Mouse (Mus musculus): ENCODE results near the gene Pdlim4. TPM values are rescaled to one million over a fixed set of nuclear protein-coding genes. Genes with fewer than 3 reads are reported as not detected.
"Not testable (repeated sequence)": the region's sequence is repeated elsewhere in the genome, so short reads cannot be mapped to it uniquely, and the experiment has no call there.

Pdlim4 gene
- total RNA-seq, 2 experiments from 2014 or later, result 6.5 to 29.5 TPM

DNA sequence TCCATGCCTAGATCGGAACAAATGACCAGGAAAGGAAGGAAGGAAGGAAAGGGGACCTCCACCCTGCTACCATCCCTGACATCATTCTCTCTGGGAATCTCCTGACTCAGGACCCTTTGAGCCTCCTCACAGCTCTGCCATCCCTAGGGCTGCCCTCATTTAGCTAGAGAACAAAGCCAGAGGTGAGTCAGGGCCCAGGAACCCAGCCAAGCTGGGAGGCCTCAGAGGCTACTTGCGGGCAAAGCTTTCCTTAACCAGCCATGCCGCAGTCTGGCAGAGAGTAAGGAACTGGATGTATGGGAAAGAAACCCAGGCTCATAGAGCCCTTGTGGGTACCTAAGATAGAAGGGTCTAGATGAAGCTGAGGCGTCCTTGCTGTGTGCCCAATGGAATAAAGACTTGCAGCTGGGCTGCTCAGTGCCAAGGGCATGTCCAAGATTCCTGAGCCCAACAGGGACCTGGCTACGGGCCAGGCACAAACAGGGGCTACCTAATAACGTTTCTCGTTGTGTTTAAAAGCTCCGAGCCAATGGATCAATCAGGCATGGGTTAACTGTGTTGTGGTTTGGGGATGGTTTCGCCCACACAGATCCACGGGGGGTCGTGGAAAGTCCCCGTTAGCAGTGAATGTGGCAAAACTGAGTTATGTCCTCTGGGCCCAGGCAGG, 6.6 kb downstream of the Pdlim4 start:
- peak; percentile 91 to 94 for DNase-seq

DNA sequence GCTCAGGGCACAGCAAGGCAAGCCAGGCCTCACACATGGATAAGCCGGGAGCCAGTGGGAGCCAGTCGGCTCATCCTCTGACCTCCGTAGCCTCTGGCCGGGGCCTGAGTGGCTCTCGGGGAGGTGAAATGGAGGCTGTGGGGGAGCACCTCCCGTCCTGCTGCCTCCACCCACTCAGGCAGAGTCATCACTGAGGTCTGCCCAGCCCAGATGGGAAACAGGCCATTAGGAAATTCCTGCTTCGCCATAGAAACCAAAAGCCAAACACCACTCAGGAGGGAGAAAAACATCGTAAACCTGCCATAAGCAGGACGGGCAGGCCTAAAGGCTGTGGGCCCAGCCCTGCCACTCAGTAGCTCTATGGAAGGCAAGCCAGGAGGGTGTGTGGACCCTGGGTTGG, 8.5 kb downstream of the Pdlim4 start:
- peak in 1 of 2 experiments; percentile 47 for DNase-seq

DNA sequence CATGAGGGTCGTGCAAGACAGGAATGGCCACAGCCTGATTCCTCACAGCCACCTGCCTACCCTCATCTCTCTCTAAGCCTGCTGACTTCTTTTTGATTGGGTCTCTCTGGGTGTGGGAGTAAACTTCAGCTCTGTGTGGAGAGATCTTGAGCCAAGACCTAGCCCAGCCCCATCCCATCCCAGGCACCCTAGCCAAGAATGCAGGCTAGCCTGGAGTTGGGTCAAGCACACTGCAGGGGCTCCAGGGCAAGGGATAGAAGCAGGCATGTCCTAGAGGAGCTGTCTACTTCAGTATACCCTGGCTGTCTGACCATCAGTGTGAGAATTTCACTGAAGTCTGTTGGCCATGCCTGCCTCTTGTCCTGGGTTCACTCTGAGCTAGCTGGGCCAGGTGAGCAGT, 9.3 kb downstream of the Pdlim4 start:
- no peak for DNase-seq

DNA sequence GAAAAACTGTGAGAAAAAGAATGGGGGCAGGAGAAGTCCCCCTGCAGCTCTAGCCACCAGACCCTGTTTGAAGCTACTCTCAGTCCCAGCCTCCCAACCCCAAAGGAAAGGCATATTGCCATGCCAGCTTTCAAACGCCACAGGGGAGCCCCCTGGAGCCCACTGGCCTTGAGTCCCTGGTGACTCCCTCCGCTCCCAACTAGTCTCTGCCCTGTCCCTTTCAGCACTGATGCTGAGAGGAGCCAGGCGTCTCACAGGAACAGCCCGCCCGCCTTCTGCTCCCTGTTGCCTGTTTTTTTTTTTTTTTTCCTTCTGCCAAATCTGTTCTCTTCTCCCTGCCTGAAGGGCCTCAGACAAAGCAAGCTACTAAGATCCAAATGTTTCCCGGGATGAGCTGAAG, 10.2 kb downstream of the Pdlim4 start:
- no peak for DNase-seq

DNA sequence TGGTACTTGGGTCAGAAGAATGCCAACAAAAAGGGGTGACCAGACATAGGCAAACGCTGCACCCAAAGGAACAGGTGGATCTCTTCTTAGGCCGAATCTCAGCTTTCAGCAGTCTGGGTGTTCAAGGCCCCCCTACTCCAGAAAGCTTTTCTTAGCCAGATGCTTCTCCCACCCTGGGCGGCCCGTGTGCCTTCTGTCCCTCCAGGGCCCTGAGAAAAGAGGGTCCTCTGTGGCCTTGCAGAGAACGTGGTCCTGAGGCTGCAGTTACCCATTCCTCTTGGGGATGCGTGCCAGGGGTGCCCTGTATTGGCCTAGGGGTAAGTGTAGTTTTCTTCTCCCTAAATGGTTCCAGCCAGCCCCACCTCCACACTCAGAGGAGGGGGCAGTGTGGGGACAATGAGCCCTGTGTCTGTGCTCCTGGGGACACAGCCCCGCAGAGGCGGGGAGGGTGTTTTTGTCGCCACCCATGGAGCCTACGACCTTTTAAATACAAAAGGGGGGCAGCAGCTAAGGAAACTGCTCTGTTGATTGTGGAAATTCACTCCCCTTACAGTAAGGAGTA, 10.7 kb downstream of the Pdlim4 start:
- no peak for DNase-seq

DNA sequence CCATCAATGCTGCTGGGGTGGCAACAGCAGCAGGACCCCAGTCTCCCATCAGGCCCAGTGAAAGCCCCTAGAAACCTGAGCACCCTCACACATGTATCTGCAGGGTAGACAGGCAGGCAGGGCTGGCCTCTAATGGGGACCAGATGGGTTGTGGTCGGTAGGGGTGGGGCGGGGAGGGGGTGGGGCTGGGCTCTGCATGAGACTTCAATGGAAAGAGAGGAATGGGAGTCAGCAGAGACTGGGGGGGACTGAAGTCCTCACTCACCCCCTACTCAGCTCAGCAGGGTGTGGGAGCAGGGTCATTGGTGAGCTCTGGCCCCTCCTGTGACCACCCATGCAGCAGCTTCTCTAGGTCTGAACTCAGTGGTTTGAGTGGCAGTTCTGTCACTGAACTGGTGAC, 11.4 kb downstream of the Pdlim4 start:
- DNase-seq, result no peak

DNA sequence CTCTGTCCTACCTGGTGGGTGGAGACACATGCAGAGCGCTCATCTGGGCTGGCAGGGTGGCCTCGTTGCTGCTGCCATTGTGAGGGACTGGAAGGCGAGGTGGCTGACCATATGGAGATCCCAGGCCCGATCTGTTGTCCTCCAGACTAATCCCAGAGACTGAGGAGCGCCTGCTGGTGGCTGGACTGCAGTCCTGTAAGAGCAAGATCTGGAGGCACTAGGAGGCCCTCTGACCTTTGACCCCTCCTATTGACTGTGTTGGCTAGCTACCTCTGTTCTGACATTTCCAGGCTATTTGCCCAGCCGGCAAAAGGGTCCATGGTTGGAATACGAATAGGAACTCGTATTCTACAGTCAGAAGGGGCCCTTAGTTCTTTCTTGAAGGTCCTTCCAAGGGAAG, 12.7 kb downstream of the Pdlim4 start:
- DNase-seq, result peak in 1 of 2 experiments; percentile 43

DNA sequence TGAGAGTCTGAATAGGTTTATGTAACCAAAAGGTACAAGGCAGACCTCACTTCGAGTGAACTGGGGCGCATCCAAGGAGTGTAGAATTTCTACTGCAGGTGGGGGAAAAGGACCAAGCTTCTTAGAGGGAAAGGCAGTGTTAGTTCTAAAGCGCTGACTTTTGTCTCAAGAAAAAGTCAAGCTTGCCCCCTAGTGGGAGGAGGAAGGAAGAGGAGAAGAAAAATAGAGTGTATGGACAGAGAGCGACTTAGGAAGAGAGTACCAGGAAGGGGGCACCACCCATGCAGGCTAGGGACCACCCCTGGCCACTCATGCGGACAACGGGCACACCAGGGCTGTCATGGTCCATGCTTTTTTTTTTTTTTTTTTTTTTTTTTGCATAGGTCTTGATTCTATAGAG, 14.6 kb downstream of the Pdlim4 start:
- peak in 1 of 2 experiments; percentile 58 for DNase-seq

DNA sequence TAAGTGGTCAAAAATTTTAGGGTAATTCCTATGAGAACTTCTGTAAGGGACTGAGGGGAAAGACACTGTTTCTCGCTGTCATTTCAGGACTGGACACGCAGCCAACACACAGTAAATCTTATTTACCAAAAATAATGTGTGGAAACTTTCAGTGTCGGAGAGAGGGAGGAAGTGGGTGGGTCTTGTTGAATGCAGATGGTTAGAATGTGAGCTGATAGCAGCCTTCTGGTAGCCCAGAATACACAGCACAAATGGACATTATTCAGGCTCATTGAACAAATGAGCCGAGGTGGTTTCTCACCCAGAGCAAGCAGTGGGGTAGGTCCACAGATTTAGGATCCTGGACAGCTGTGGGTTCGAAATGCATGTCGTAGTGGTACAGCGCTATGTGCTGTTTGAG, 15.7 kb downstream of the Pdlim4 start:
- DNase-seq, result no peak

DNA sequence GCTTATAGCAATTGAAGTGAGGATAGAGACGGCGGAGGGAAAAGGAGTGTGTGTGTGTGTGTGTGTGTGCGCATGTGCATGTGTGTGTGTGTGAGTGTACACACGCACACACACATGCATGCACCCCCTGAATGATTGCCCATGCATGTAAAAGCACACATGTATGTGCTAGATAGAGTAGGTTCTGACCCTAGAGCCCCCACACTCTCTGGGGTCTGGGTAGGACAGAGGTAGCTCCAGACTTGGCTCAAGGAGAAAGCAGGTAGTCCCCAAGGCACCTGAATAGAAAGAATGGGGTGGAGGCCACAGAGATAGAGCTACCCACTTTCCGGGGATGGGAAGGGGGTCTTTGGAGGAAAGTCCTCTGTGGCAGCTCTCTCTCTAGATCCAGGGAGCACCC, 16.7 kb downstream of the Pdlim4 start:
- no peak for DNase-seq

DNA sequence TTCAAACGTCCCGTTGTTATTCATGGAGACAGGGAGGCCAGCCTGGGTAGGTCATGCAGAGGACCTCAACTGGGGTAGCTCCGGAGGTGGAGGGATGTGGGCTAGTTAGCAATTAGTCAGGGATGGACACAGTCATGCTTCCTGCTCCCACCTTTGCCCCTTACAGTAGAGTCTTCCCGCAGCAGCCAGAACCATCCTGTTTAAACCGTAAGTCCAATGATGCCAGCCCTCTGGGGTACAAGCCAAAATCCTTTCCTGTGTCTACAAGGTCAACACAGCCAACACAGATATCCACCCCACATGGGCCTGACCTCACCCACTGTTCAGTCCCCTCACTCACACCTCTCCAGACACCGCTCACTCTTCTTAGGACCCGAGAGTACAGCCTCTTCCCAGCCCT, 17.7 kb downstream of the Pdlim4 start:
- no peak for DNase-seq

DNA sequence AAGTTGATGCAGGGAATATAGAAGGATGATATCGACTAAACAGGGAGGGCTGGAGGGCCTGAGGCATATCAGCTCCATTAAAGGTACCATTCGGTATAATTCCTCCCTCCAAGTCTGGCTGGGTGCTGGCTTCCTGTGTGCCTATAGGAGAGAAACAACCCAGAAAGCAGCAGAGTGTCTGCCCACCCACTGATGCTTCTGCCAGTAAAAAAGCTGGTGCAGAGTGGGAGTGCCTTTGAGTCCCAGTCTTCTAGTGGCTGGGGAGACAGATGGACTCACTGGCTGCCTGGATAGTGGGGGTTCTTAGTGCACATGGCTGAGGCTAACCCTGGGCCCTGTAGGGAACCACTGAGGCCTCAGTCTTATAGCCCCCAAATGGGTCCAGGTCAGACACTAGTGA, 18.6 kb downstream of the Pdlim4 start:
- DNase-seq, result no peak

DNA sequence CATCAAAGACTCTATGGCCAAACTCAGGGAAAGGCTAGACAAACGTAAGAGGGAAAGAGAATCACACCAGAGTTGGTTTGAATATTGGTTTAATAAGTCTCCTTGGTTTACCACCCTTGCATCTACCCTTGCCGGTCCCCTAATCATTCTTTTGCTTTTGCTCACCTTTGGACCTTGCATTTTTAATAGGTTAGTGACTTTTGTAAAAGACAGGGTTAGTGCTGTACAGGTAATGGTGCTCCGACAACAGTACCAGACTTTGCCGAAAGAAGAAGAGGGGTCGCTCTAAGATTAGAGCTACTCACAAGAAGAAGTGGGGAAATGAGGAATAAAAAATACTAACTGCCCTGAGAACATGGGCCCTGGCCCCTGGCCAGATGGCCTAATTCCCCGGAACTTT, 28.1 kb downstream of the Pdlim4 start:
- DNase-seq, result no peak

DNA sequence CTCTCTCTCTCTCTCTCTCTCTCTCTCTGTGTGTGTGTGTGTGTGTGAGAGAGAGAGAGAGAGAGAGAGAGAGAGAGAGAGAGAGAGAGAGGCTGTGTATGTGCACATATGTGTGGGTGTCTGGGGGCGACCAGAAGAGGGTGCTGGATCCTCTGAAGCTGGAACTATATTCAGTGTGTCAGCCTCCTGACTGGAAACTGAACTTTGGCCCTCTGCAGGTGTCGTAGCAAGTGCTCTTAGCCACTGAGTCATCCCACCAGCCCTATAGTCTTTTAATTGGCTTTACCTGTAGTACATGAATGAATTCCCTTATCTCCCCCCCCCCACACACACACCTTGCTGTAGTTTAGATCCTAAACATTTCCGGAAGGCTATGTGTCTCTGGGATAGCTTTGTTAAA, 35.9 kb downstream of the Pdlim4 start:
- not testable (repeated sequence) for DNase-seq

DNA sequence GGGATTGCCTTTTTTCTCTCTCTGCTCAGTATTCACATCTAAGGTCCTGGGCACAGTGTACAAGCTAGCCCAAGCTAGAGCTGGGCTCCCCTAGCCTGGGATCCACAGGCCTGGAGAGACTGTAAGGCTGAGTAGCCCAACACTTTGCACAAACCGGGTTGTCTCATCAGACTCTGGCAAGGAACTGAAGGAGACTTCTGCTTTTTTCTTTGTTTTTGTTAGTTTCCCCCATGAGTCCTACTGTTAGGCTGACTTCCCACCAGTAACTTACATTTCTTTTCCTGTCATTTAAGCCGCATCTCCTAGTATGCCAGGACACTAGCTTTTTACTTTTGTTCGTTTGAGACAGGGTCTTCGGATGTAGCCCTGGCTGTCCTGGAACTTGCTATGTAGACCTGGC, 39.8 kb downstream of the Pdlim4 start:
- DNase-seq, result no peak

DNA sequence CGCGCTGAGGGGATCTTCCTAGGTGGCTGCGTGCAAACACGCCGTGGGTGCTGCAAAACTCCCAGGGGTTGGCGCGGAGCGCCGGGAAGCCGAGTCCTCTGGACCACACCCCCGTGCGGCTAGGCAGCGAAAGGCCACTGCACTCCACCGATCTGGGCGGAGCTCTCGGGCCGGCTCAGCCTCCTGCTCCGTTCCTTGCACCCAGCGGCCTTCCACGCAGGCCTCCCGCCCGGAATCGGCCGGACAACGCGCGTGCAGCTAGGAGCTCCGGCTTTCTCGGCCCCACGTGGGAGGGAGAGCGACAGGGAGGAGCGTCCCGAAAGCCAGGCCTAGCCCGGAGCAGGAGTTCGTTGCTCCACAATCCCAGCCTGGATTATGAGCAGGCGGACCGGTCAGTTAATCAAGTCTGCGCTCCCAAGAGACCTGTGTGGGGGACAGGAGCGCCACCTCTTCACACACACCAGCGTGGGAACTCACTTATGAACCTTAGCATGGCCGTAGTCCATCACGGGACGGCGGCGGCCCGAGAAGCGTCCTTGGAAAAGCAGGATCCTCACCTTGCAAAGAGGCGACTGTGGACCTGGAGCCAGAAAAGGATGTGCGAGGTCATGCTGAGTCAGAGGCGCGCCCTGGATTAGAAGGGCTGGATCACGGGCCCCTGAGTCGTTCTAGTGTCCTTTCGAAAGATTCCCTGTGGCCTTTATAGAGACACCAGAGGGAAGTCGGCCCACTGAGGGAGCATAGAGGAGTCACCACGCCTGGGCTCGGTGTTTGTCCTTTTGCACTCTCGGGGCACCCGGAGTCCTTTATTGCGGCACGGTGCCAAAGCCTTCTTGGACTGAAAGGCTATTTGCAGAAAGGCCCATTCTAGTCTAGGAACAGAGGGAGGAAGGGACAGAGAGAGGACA, 40.5 kb downstream of the Pdlim4 start, which contains the start of gene Slc22a4:
Gene Slc22a4, minus strand, starts transcription at position 47 of the 908 bp plus-strand sequence.
- DNase-seq, result peak; percentile 92 to 93

DNA sequence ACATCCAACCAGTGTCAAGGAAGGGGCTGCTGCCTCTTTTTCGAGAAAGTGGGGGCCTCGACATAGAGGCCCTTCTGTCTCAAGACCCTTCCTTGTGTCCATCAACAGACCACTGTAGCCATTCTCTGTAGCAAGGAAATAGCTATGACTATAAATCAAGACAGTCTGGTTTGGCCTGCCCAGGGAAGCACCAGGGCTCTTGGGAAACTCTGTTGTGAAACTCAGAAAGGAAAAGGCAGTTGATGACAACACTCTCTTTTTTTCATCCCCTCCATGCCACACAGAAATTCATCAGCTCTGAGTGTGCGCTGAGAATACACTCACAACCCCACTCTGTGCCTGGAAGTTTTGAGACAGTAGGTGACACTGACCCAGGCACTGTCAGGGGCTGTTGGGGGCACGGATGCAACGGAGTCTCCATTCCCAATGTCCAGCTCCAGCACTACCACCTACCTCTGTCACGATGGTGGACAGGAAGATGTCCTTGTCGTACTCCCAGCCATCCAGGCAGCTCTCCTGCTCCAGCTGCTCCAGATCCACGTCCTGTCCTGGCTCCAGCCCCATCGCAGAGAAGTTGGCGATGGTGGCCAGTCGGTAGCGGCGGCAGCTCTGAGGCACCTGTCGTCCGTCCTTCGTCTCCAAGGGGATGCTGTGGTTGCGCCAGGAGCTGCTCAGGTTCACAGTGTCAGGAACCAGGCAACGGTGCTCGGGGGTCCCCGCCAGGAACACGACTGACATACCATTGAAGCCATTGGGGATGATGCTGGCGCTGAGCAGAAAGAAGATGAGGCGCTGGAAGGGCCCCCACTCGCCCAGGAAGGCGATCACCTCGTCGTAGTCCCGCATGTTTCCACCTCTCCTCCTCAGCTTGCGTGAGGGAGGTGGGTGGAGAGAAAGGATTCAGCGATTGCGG, 41.4 kb downstream of the Pdlim4 start:
- DNase-seq, result peak in 1 of 2 experiments; percentile 11

DNA sequence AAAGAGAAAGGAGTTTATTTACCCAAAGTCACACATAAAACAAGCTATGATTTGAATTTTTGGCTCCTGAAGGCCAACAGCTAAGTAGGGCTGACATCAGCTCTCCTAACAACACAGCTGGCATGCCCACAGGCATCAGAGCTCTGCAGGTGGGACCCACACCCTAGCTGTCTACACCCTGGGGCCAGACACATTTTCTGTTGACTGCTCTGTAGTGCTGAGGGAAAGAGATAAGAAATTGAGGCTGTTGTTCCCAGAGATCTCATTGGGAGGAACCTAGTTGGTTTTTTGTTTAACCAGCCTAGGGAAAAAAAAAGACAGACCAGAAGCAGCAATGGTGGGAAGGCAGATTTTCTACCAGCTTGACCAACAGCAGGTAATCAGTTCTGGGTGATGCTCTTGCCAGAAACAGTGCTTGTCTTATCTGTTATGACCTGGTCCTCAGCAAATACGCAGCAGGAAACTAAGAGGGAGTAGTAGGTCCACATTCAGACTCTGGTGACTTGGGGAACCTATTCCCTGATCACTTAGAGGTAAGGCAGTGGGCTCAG, 42.2 kb downstream of the Pdlim4 start:
- no peak for DNase-seq

DNA sequence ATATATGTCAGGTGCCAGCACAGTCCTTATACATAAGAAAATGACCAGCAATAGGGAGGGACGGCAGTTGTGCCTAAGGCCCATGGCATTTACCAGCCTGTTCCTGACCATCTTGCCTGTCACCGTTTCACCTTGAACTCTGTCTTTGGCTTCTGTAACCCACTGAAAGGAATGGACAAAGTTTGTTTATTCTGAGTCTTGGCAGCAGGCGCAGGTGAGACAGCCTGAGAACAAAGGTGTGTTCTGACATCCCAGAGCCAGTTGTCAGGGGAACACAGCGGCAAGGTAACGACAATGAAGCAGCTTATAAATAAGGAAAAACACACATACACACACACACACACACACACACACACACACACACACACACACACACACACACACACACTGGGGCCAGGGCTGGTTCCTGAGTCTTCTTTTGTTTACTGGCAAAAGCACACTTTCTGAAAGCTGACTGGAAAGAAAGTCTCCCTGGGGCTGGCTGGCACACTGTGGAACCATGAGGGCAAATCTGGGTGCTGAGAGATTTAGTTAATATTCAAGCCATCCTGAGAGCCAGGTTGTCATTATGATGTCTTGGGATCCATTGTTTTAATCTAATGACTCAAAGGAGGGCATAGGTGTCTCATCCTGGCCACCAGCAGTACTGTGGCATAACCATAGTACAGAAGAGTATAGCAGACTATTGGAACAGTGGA, 47.3 kb downstream of the Pdlim4 start:
- DNase-seq, result no peak

DNA sequence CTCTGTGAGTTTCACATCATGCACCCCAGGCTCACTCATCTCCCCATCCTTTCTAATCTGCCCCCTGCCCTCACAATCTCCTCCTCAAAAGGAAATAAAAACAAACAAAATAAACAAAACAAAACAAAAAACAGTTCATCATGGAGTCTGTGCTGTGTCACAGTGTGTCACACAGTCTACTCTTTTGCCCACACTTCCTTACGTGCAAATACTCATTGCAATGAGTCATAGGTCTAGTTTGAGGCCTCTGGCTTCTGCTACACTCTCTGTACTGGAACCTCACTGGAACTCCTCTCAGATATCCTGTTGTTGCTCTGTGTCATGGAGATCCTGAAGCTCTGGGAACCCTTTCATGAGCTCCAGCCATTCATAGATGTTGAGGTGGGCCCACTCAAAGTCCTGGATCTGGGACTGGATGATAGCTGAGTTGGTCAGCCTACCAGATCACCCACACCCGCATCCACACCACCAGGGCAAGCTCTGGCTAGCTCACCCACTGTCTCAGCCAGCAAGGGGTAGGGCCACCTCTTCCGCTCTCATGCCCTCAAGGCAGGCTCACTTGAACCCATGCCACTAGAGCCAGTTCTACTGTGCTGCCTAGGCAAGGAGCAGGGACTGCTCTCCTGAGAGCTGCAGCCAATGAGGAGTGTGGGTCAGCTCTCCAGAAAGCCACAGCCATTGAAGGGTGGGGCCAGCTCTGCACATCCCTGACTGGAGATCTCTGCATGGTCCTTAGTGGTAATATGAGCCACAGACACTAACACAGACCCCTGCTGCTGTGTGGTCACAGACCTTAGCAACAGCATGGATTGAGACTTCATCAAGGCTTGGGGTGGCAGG, 49.7 kb downstream of the Pdlim4 start:
- no peak for DNase-seq

Measured in adrenal gland, postnatal 36 days (tissue).